Comparison of ENCODE assay signal across 23 mouse cellular contexts in genomic region chrX:69608793-69609192, GRCm38 (mm10).
DNase-seq lines count a peak whose midpoint lies in the region; ATAC-seq and TF ChIP-seq lines count a peak whose summit lies in the region.
"Had no signal": no experiment of that assay in that cellular context is flagged by ENCODE, and none has a peak within 500 bp of the region (broad histone marks: within the 10 kb centered on the region; RNA-seq: fewer than 3 reads in every experiment).

No protein-coding gene starts in this region.

- no peak for TF ChIP-seq CTCF in cerebellum, adult 2 months (IDR thresholded peaks at IDR 0.05; ENCODE audit: borderline replicate concordance, insufficient read depth, low read depth, low read length)

- TF ChIP-seq POLR2A in cerebellum, adult 2 months (IDR thresholded peaks at IDR 0.05; ENCODE audit: borderline replicate concordance, insufficient read depth, low read length): no peak

- H3K9ac ChIP-seq in midbrain, embryonic 14.5 days (replicated peaks; ENCODE audit: low read length): no peak overlapping the region
- no peak overlapping the region for H3K9ac ChIP-seq in midbrain, embryonic 16.5 days (ENCODE audit: low read depth, low read length)
- H3K9ac ChIP-seq in kidney, embryonic 15.5 days: no peak overlapping the region
- H3K9ac ChIP-seq: limb, embryonic 12.5 days; liver, embryonic 15.5 days; neural tube, embryonic 15.5 days had no signal

- H3K36me3 ChIP-seq in midbrain, embryonic 14.5 days (ENCODE audit: control insufficient read depth, insufficient read depth, low read length): no peaks in the 10 kb centered on the region
- no peaks in the 10 kb centered on the region for H3K36me3 ChIP-seq in midbrain, embryonic 16.5 days (ENCODE audit: control insufficient read depth, insufficient read depth, low read length)
- H3K36me3 ChIP-seq in kidney, embryonic 15.5 days: no peaks in the 10 kb centered on the region
- H3K36me3 ChIP-seq: limb, embryonic 12.5 days; liver, embryonic 15.5 days; neural tube, embryonic 15.5 days had no signal

- H3K9me3 ChIP-seq in midbrain, embryonic 14.5 days (ENCODE audit: control insufficient read depth, low read length): no peaks in the 10 kb centered on the region
- H3K9me3 ChIP-seq in midbrain, embryonic 16.5 days (replicated peaks; ENCODE audit: control insufficient read depth, low read length, poor library complexity, severe bottlenecking): no peaks in the 10 kb centered on the region
- no peaks in the 10 kb centered on the region for H3K9me3 ChIP-seq in kidney, embryonic 15.5 days (replicated peaks)
- H3K9me3 ChIP-seq: limb, embryonic 12.5 days; liver, embryonic 15.5 days; megakaryocyte, embryonic 14.5 days; neural tube, embryonic 15.5 days had no signal

- no peak overlapping the region for H3K4me2 ChIP-seq in midbrain, embryonic 14.5 days (ENCODE audit: low read length)
- no peak overlapping the region for H3K4me2 ChIP-seq in midbrain, embryonic 16.5 days (ENCODE audit: low read length)
- H3K4me2 ChIP-seq in kidney, embryonic 15.5 days: no peak overlapping the region
- H3K4me2 ChIP-seq: heart, embryonic 11.5 days; limb, embryonic 12.5 days; liver, embryonic 15.5 days; neural tube, embryonic 15.5 days had no signal

- no peaks in the 10 kb centered on the region for H3K4me1 ChIP-seq in midbrain, embryonic 14.5 days (ENCODE audit: control insufficient read depth, insufficient read depth, low read length)
- no peaks in the 10 kb centered on the region for H3K4me1 ChIP-seq in midbrain, embryonic 16.5 days (ENCODE audit: control insufficient read depth, insufficient read depth, low read length)
- no peaks in the 10 kb centered on the region for H3K4me1 ChIP-seq in cerebellum, adult 2 months (ENCODE audit: control insufficient read depth, insufficient read depth, low read length)
- no peaks in the 10 kb centered on the region for H3K4me1 ChIP-seq in kidney, embryonic 15.5 days
- H3K4me1 ChIP-seq: limb, embryonic 12.5 days; liver, embryonic 15.5 days; megakaryocyte, embryonic 14.5 days; neural tube, embryonic 15.5 days had no signal

- no peak overlapping the region for H3K27ac ChIP-seq in midbrain, embryonic 14.5 days (replicated peaks; ENCODE audit: low read depth, low read length)
- no peak overlapping the region for H3K27ac ChIP-seq in midbrain, embryonic 16.5 days (ENCODE audit: low read length)
- no peak overlapping the region for H3K27ac ChIP-seq in cerebellum, adult 2 months (ENCODE audit: insufficient read depth, low read length)
- H3K27ac ChIP-seq in kidney, embryonic 15.5 days: no peak overlapping the region
- H3K27ac ChIP-seq: limb, embryonic 12.5 days; liver, embryonic 15.5 days; neural tube, embryonic 15.5 days; stomach, postnatal 0 days had no signal

- ATAC-seq in midbrain, embryonic 14.5 days (ENCODE audit: low FRiP score, low TSS enrichment): no peak
- ATAC-seq in midbrain, embryonic 16.5 days: no peak
- ATAC-seq in kidney, embryonic 15.5 days (replicated peaks; ENCODE audit: low FRiP score): no peak
- ATAC-seq: CD4-positive, CD25-positive, alpha-beta regulatory T cell, adult 4 months; intestine, embryonic 16.5 days had no signal

- H3K4me3 ChIP-seq in midbrain, embryonic 14.5 days (replicated peaks; ENCODE audit: low read depth, low read length): no peak overlapping the region
- no peak overlapping the region for H3K4me3 ChIP-seq in midbrain, embryonic 16.5 days (ENCODE audit: low read depth, low read length)
- H3K4me3 ChIP-seq in cerebellum, adult 2 months (replicated peaks; ENCODE audit: insufficient read depth, low read depth, low read length): no peak overlapping the region
- no peak overlapping the region for H3K4me3 ChIP-seq in kidney, embryonic 15.5 days (replicated peaks)
- H3K4me3 ChIP-seq: limb, embryonic 12.5 days; liver, embryonic 15.5 days; megakaryocyte, embryonic 14.5 days; neural tube, embryonic 15.5 days had no signal

- DNase-seq in midbrain, embryonic 14.5 days: peak; percentile 7
- DNase-seq in cerebellum, adult 2 months: peak; percentile 53 to 81
- peak; percentile 0 for DNase-seq in embryo, embryonic 10.5 days (ENCODE audit: low spot score)
- DNase-seq in retina, embryonic 14.5 days (ENCODE audit: low spot score): peak; percentile 5
- DNase-seq in right cerebral cortex, postnatal 36 days (ENCODE audit: low spot score in 2 of 2): no peak
- no peak for DNase-seq in thymus, postnatal 14 days
- DNase-seq: adrenal gland, adult 8-10 months; gastrocnemius, postnatal 36 days; kidney, postnatal 36 days; layer of hippocampus, postnatal 36 days; lung, postnatal 10 days; right cerebral cortex, adult 18-20 months; thymus, postnatal 4 days had no signal

- H3K27me3 ChIP-seq in midbrain, embryonic 14.5 days (ENCODE audit: control insufficient read depth, insufficient read depth, low read length): no peaks in the 10 kb centered on the region
- H3K27me3 ChIP-seq in midbrain, embryonic 16.5 days (ENCODE audit: control insufficient read depth, insufficient read depth, low read depth, low read length): no peaks in the 10 kb centered on the region
- no peaks in the 10 kb centered on the region for H3K27me3 ChIP-seq in cerebellum, adult 2 months (ENCODE audit: control insufficient read depth, insufficient read depth, low read length)
- no peaks in the 10 kb centered on the region for H3K27me3 ChIP-seq in kidney, embryonic 15.5 days
- H3K27me3 ChIP-seq: limb, embryonic 12.5 days; liver, embryonic 15.5 days; megakaryocyte, embryonic 14.5 days; neural tube, embryonic 15.5 days had no signal

Comparison
In these comparisons a context has a peak if more than half of its experiments do, and no peak if none do; other contexts are left out.
1. DNase-seq: peak in midbrain, embryonic 14.5 days (single experiment), cerebellum, adult 2 months (2 of 2), embryo, embryonic 10.5 days (single experiment) and retina, embryonic 14.5 days (single experiment); none in right cerebral cortex, postnatal 36 days (0 of 2) and thymus, postnatal 14 days (single experiment).